Mouse (Mus musculus) mouse embryonic stem cell (cell line): ENCODE results near the gene Ccdc113.

Experiments
- in situ Hi-C, 2 experiments: fragments of 300-500 bp; cut with MboI; formaldehyde crosslinking; loops; 1 replicate in 1 of 2; 3 replicates in 1 of 2; pipeline ENCODE4 v1.14.3; 2019 to 2020; ENCODE audit warnings: low sequenced_read_pairs in 2 of 2, low pct_unique_long_range_greater_than_20kb in 1 of 2, mixed read lengths in 1 of 2; ENCODE audit not compliant: unreplicated experiment in 1 of 2

Gene Ccdc113

GRCm38 (mm10) chr8:95533584-95534387 lies at the start of gene Ccdc113:
Gene Ccdc113 (plus strand): TSS chr8:95534085.
- in situ Hi-C loops: no loop called here

DNA sequence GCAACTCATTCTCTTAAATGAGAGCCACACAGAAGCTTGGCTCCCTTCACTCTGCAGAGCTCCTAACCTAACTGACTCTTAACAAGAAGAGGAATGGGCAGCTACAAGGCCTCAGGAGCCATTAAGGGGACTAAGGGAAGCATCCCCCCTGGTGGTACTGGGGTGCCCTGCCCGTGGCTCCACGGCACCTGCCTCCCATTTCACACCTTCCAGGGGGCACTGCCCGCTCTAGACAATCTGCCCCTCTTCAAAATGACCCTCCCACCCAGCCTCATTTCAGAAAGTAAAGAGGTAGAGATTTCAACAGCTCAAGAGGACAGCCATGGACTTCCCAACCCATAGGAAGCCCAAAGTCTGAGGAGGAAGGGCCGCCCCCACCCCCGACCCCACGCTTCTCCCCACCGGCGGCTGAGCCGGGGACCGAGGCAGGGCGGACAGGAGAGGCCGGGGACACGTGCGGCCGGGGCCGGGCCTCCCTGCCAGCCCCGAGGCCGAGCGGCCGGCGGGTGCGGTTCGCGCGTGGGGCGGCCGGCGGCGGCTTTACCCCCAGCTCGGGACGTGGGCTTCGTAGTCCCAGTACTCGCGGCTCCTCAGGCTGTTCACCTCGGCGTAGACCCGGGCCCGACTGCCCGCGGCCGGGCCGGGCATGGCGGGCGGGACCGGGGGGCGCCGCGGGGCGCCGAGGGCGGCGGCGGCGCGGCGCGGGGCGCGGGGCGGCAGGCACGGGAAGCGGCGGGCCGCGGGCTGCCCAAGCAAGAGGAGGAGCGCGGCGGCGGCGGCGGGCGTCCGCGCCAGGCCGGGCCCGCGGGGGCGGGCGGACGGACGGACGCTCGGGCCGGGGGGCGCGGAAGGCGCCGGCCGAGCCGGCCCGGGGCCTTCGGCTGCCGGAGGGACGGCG lies 45.8 kb upstream of the Ccdc113 start:
- in situ Hi-C loops: no loop called here

- in situ Hi-C loops: no loop called here
Measured at GRCm38 (mm10) chr8:95488698-95489332, 45.1 kb upstream of the Ccdc113 start.

GRCm38 (mm10) chr8:95490006-95490405 lies 43.9 kb upstream of the Ccdc113 start, which contains the start of gene Csnk2a2:
Gene Csnk2a2 (minus strand): TSS chr8:95490039.
- in situ Hi-C loops: no loop called here

GRCm38 (mm10) chr8:95492057-95492456 lies 41.8 kb upstream of the Ccdc113 start:
- in situ Hi-C loops: no loop called here

GRCm38 (mm10) chr8:95495444-95495843 lies 38.4 kb upstream of the Ccdc113 start:
- in situ Hi-C loops: no loop called here

- in situ Hi-C loops: no loop called here
Measured at GRCm38 (mm10) chr8:95496420-95496819, 37.5 kb upstream of the Ccdc113 start.

GRCm38 (mm10) chr8:95497821-95498220 lies 36.1 kb upstream of the Ccdc113 start:
- in situ Hi-C loops: no loop called here

DNA sequence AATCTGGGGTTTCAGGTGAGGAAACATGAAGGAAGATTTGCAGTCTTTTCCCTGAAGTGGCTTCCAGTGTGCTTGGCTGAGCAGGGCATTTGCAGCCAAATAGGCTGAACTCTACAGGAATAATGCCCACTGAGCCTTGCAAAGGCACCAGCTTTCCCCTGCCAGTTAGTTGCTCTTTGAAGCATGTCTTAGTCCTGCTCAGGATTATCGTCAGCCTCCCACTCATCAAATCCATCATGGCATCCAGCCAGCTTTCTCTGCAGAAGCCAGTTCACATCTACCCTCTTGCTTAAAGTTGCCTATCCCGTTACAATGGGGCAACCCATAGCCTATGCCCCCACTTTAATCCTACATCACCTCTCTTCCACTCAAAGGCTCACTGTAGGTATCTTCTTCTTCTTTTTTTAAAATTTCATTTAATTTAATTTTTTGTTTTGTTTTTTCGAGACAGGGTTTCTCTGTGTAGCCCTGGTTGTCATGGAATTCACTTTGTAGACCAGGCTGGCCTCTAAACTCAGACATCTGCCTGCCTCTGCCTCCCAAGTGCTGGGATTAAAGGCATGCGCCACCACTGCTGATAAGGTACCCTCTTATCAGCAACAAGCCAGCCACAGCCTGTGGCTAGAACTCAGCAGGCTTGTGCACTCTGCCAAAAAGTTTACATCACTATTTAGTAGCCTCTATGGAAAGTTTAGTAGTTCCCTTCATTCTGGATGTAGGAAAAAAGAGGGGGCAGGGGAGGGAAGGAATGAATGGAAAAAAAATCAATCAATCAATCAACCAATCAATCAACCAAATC lies 34.4 kb upstream of the Ccdc113 start:
- in situ Hi-C loops: no loop called here

DNA sequence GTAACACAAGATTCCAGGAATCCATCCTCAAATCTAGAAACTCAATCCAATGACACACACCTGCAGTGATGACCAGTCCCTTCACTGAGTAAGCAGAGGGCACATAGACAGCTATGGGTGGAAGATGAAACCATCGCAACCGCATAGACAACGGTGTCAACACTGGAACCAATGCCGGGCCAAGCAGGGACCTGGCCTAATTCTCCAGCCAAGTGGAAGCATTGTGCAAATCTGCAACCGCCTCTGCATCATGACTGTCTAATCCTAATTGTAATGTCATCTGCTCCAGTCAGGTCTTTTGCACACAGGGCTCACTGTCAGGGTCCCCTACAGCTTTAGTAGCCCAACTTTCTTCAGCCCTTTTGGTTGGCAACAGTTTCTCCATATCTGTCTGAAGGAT lies 33.4 kb upstream of the Ccdc113 start:
- in situ Hi-C loops: no loop called here

DNA sequence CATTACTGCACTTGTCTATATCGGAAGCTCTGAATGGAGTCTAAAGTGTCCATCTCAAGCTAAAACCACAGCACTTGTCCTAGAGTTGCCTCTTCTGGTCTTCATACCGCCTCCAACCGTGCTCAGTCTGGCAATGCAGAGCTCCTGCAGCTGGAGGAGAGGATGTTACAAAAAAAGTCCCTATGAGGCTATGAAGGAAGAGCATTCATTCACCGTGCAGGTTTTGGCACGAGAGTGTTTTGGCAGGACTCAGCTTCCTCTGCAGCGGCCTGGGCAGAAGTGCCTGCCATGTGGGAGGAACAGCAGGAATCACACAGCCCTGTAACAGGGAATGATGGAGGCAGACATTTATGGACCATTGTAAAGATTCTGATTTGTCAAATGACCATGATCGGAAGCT lies 31.5 kb upstream of the Ccdc113 start:
- in situ Hi-C loops: no loop called here

- in situ Hi-C loops: no loop called here
Measured at GRCm38 (mm10) chr8:95504835-95505234, 29.1 kb upstream of the Ccdc113 start.

- in situ Hi-C loops: no loop called here
Measured at GRCm38 (mm10) chr8:95505606-95506005, 28.3 kb upstream of the Ccdc113 start.

GRCm38 (mm10) chr8:95506245-95506644 lies 27.6 kb upstream of the Ccdc113 start:
- in situ Hi-C loops: no loop called here

- in situ Hi-C loops: no loop called here
Measured at GRCm38 (mm10) chr8:95512257-95512656, 21.6 kb upstream of the Ccdc113 start.

GRCm38 (mm10) chr8:95513219-95513618 lies 20.7 kb upstream of the Ccdc113 start:
- in situ Hi-C loops: no loop called here

DNA sequence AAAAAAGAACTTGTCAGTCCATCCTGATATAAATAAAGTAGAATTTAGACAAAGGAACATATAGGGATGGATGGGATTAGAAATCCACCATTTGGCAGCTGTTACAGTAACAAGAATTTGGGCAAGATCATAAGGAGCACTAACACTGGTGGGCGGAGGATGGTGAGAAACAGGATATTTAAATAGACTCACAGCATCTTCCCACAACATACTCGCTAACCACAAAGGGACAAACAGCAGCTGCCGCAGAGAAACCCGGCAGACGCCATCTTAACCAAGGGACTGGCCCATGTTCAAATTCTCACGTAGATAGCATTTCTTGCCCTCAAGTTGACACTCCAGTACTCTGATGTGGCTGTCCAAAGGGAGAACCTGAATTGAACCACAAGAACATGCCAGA lies 17.0 kb upstream of the Ccdc113 start:
- in situ Hi-C loops: no loop called here

DNA sequence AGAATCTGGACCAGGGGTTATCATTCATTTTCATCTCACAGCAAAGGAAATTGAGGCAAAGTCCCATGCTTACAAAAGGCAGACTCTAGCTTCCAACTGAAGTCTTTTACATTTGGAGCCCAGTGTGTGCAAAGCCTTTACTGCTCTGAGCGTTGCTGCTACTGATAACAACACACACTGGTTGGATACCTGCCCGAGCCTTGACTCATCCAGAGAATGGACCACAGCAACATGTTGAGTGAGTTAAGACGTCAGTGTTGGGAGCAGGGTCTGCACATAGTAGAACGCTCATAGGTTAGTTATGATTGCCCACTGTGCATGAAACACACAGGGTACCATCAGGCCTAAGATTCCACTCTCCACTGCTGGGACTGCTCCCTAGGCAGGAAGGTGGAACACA lies 9.9 kb upstream of the Ccdc113 start:
- in situ Hi-C loops: no loop called here
